Mouse (Mus musculus): ENCODE data around the gene Fkbp5. TPM values are rescaled to one million over a fixed set of nuclear protein-coding genes. Genes with fewer than 3 reads are reported as not detected.
A peak's percentile ranks its signal among the peaks of the same experiment; 100 is the strongest.

Fkbp5 gene
- polyA plus RNA-seq, 1 experiment from 2014 or later, result 37.9 TPM

GRCm38 (mm10) chr17:28532557-28532956 is 15.2 kb upstream of the Fkbp5 start:
- Histone ChIP-seq H3K4me1 (replicated peaks) (peaks cover 15% of the 10 kb centered on the region), H3K36me3 (no peaks in the 10 kb centered on the region), H3K9me3 (peaks cover 2% of the 10 kb centered on the region; the same call in 1 of the 2 replicates), H3K4me3 (no peak overlapping the region), H3K27me3 (ENCODE audit: insufficient read depth, poor library complexity, severe bottlenecking) (peaks cover 22% of the 10 kb centered on the region), H3K27ac (no peak overlapping the region)
- 88% methylated on average over 7 of the region's 7 CpGs for WGBS
- no peak for DNase-seq (ENCODE audit: low spot score)

- peak; percentile 62 for DNase-seq (ENCODE audit: low spot score)
- 13% methylated on average over 18 of the region's 18 CpGs for WGBS
- H3K4me3 ChIP-seq, result peak overlapping the region; percentile 29
Observed at GRCm38 (mm10) chr17:28531946-28532345, 14.6 kb upstream of the Fkbp5 start.

GRCm38 (mm10) chr17:28530506-28530905 is 13.2 kb upstream of the Fkbp5 start, which contains the start of gene Armc12:
Gene Armc12, plus strand, starts transcription at chr17:28530806.
- Histone ChIP-seq H3K9me3 (no peaks in the 10 kb centered on the region), H3K4me3 (0 out of 2 replicates have a peak within 1 kb of the TSS, but pooled peaks have one; percentile 29), H3K4me1 (replicated peaks) (peaks cover 18% of the 10 kb centered on the region), H3K27me3 (ENCODE audit: insufficient read depth, poor library complexity, severe bottlenecking) (peaks cover 18% of the 10 kb centered on the region), H3K36me3 (no peaks in the 10 kb centered on the region), H3K27ac (no peak within 1 kb of the TSS)
- DNase-seq (ENCODE audit: low spot score), result no peak
- WGBS, result 88% methylated on average over 6 of the region's 6 CpGs

More at GRCm38 (mm10) chr17:28531946-28532345, 14.6 kb upstream of the Fkbp5 start:
- Histone ChIP-seq H3K36me3 (no peaks in the 10 kb centered on the region), H3K27me3 (ENCODE audit: insufficient read depth, poor library complexity, severe bottlenecking) (peaks cover 18% of the 10 kb centered on the region), H3K4me1 (replicated peaks) (peaks cover 18% of the 10 kb centered on the region), H3K27ac (no peak overlapping the region), H3K9me3 (no peaks in the 10 kb centered on the region)

- H3K4me3 ChIP-seq, result no peak overlapping the region
- no peaks in the 10 kb centered on the region for H3K36me3 ChIP-seq
- no peak overlapping the region for H3K27ac ChIP-seq
- DNase-seq (ENCODE audit: low spot score), result no peak
- WGBS, result 71% methylated on average over 4 of the region's 4 CpGs
- peaks cover 28% of the 10 kb centered on the region for H3K27me3 ChIP-seq (ENCODE audit: insufficient read depth, poor library complexity, severe bottlenecking)
- no peaks in the 10 kb centered on the region for H3K9me3 ChIP-seq
- peaks cover 20% of the 10 kb centered on the region for H3K4me1 ChIP-seq (replicated peaks)
Observed at GRCm38 (mm10) chr17:28529116-28529515, 11.8 kb upstream of the Fkbp5 start.

GRCm38 (mm10) chr17:28528043-28528351 is 10.7 kb upstream of the Fkbp5 start:
- 6% methylated on average over 6 of the region's 6 CpGs for WGBS

GRCm38 (mm10) chr17:28527184-28528042 is 10.1 kb upstream of the Fkbp5 start:
- H3K9me3 ChIP-seq, result no peaks in the 10 kb centered on the region
- no peak for DNase-seq (ENCODE audit: low spot score)
- H3K4me3 ChIP-seq, result no peak overlapping the region
- 56% methylated on average over 12 of the region's 12 CpGs for WGBS
- peaks cover 37% of the 10 kb centered on the region for H3K4me1 ChIP-seq (replicated peaks)
- peaks cover 39% of the 10 kb centered on the region for H3K27me3 ChIP-seq (ENCODE audit: insufficient read depth, poor library complexity, severe bottlenecking)
- H3K27ac ChIP-seq, result no peak overlapping the region
- no peaks in the 10 kb centered on the region for H3K36me3 ChIP-seq

More at GRCm38 (mm10) chr17:28528043-28528351, 10.7 kb upstream of the Fkbp5 start:
- Histone ChIP-seq H3K27ac (no peak overlapping the region), H3K27me3 (ENCODE audit: insufficient read depth, poor library complexity, severe bottlenecking) (peaks cover 39% of the 10 kb centered on the region), H3K4me3 (no peak overlapping the region), H3K36me3 (no peaks in the 10 kb centered on the region), H3K4me1 (replicated peaks) (peaks cover 31% of the 10 kb centered on the region), H3K9me3 (no peaks in the 10 kb centered on the region)
- peak; percentile 84 for DNase-seq (ENCODE audit: low spot score)

GRCm38 (mm10) chr17:28524831-28525430 is 7.6 kb upstream of the Fkbp5 start:
- H3K9me3 ChIP-seq, result no peaks in the 10 kb centered on the region
- peaks cover 45% of the 10 kb centered on the region for H3K27me3 ChIP-seq (ENCODE audit: insufficient read depth, poor library complexity, severe bottlenecking)
- H3K4me1 ChIP-seq (replicated peaks), result peaks cover 31% of the 10 kb centered on the region
- no peak overlapping the region for H3K4me3 ChIP-seq
- WGBS, result 76% methylated on average over 4 of the region's 4 CpGs
- H3K36me3 ChIP-seq, result no peaks in the 10 kb centered on the region
- H3K27ac ChIP-seq, result no peak overlapping the region
- no peak for DNase-seq (ENCODE audit: low spot score)

GRCm38 (mm10) chr17:28524009-28524695 is 6.8 kb upstream of the Fkbp5 start:
- H3K27ac ChIP-seq, result no peak overlapping the region
- DNase-seq (ENCODE audit: low spot score), result no peak
- H3K9me3 ChIP-seq, result no peaks in the 10 kb centered on the region
- WGBS, result 83% methylated on average over 23 of the region's 23 CpGs
- no peaks in the 10 kb centered on the region for H3K36me3 ChIP-seq
- H3K4me3 ChIP-seq, result peak overlapping the region; percentile 79; the same call in 1 of the 2 replicates
- peaks cover 51% of the 10 kb centered on the region for H3K27me3 ChIP-seq (ENCODE audit: insufficient read depth, poor library complexity, severe bottlenecking)
- peaks cover 31% of the 10 kb centered on the region for H3K4me1 ChIP-seq (replicated peaks)

GRCm38 (mm10) chr17:28523355-28524008 is 6.2 kb upstream of the Fkbp5 start:
- Histone ChIP-seq H3K36me3 (no peaks in the 10 kb centered on the region), H3K9me3 (no peaks in the 10 kb centered on the region), H3K4me1 (replicated peaks) (peaks cover 35% of the 10 kb centered on the region), H3K27ac (peak overlapping the region; percentile 91), H3K27me3 (ENCODE audit: insufficient read depth, poor library complexity, severe bottlenecking) (peaks cover 57% of the 10 kb centered on the region), H3K4me3 (peak overlapping the region; percentile 79)
- DNase-seq (ENCODE audit: low spot score), result no peak
- 6% methylated on average over 28 of the region's 28 CpGs for WGBS

- peak overlapping the region; percentile 91 for H3K27ac ChIP-seq
- H3K9me3 ChIP-seq, result no peaks in the 10 kb centered on the region
- no peaks in the 10 kb centered on the region for H3K36me3 ChIP-seq
- H3K4me3 ChIP-seq, result peak overlapping the region; percentile 79
- peak; percentile 87 for DNase-seq (ENCODE audit: low spot score)
- H3K4me1 ChIP-seq (replicated peaks), result peaks cover 41% of the 10 kb centered on the region
- under 1% methylated on average over 62 of the region's 66 CpGs for WGBS
- peaks cover 64% of the 10 kb centered on the region for H3K27me3 ChIP-seq (ENCODE audit: insufficient read depth, poor library complexity, severe bottlenecking)
Observed at GRCm38 (mm10) chr17:28522623-28523354, 5.5 kb upstream of the Fkbp5 start.

GRCm38 (mm10) chr17:28521920-28522319 is 4.6 kb upstream of the Fkbp5 start:
- Histone ChIP-seq H3K36me3 (no peaks in the 10 kb centered on the region), H3K27me3 (ENCODE audit: insufficient read depth, poor library complexity, severe bottlenecking) (peaks cover 73% of the 10 kb centered on the region), H3K4me1 (replicated peaks) (peaks cover 43% of the 10 kb centered on the region), H3K4me3 (peak overlapping the region; percentile 79; the same call in 1 of the 2 replicates), H3K9me3 (no peaks in the 10 kb centered on the region), H3K27ac (no peak overlapping the region)
- DNase-seq (ENCODE audit: low spot score), result no peak
- 47% methylated on average over 6 of the region's 6 CpGs for WGBS

Data from hindbrain, embryonic 10.5 days (tissue).